Mouse (Mus musculus) c-Kit-negative CD71-positive TER-119-positive erythroid progenitor cells, embryonic 14.5 days (primary cell): ENCODE measurements around the gene Kazald1.

ENCODE experiments used
- DNase-seq: peaks from one replicate; pipeline ENCODE4 v3.0.0-alpha.2; 2013; ENCODE audit warnings: low read depth, low spot score

Gene Kazald1

GRCm38 (mm10) chr19:45047935-45048643 is 27.0 kb upstream of the Kazald1 start:
- no peak for DNase-seq

DNA sequence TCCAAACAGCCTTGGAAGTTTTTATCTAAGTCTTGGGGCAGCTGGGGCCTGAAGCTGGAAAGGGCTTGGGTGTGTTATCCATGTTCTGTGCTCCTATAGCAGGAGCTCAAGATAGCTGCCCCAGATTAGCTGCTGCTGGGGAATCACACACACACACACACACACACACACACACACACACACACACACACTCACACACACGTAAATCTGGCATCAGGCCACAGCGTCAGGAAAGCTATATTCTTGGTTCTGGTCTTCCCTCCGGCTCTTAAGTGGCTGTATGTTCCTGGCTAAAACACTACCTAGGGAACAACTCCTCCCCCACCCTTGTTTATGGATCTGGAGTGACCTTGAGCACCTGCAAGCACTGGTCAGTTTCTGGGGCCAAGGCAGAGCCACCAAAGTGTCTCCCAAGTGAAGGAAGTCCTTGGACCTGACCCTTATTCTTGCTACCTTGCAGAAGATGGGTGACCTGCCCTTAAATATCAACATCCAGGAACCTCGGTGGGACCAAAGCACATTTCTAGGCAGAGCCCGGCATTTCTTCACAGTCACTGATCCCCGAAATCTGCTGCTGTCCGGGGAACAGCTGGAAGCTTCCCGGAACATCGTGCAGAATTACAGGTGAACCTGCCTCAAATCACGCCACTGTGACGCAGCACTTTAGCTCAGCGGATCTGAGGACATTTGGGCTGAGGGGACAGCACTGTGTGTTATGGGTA is 26.2 kb upstream of the Kazald1 start:
- no peak for DNase-seq

- DNase-seq, result no peak
These were observed 25.5 kb upstream of the Kazald1 start for GRCm38 (mm10) chr19:45049523-45049922.

GRCm38 (mm10) chr19:45053451-45053850 is 21.6 kb upstream of the Kazald1 start:
- DNase-seq, result no peak

- no peak for DNase-seq
These were observed 19.9 kb upstream of the Kazald1 start for GRCm38 (mm10) chr19:45054892-45055690.

- DNase-seq, result no peak
These were observed 18.7 kb upstream of the Kazald1 start for GRCm38 (mm10) chr19:45056364-45056763.

DNA sequence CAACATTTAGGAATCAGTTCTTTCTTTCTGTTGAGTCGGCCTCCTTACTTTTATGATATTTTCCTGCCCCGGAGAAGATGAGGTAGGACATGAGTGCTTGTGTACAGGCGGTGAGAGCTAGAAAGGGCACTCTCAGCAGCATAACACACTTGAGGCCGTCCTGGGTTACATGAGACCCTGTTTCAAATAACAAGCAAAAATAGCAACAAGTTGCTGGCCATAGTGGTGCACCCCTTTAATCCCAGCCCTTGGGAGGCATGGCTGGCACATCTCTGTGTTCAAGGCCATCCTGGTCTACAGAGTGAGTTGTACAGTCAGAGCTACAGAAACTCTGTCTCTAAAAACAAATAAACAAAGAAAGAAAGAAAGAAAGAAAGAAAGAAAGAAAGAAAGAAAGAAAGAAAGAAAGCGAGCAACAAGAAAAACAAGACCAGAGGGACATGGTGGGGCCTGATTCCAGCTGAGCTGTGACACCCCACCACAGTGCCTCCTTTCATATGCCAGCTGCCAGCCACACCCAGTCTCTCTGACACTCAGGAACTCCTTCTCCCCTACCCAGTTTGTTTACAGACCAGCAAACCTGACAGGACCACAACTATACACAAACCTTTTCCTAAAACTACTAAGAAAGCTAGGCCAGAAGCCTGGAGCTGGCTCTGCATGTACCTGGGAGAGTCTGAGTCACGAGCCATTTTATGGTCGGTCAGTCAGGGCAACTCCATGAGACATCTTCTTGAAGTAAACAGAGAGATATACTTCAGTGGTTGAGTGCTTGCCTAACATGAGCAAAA is 17.9 kb upstream of the Kazald1 start:
- DNase-seq, result no peak

DNA sequence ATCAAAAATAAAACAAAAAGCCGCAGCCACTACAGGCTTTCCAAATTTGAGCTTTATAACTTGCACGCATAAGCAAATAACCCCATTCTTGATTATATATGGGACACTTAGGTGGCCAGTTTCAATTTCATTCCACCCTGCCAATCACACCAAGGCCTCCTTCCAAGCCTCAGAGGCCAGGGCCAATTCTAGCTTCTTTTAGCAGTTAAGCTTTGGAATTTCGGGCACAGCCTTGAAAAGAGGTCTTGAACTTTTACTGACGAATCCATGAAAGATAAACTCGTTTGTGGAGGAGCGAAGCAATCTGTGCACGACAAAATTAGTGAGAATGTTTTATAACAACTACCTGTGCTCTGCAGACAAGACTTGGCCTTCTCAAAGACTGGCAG is 17.3 kb upstream of the Kazald1 start:
- no peak for DNase-seq

GRCm38 (mm10) chr19:45058113-45058839 is 16.8 kb upstream of the Kazald1 start:
- peak; percentile 94 for DNase-seq

- DNase-seq, result no peak
These were observed 16.2 kb upstream of the Kazald1 start for GRCm38 (mm10) chr19:45058841-45059240.

- DNase-seq, result no peak
These were observed 11.3 kb upstream of the Kazald1 start for GRCm38 (mm10) chr19:45063565-45064292.

- no peak for DNase-seq
These were observed 9.8 kb upstream of the Kazald1 start for GRCm38 (mm10) chr19:45065226-45065625.

- DNase-seq, result no peak
These were observed 7.9 kb upstream of the Kazald1 start for GRCm38 (mm10) chr19:45067170-45067569.

- no peak for DNase-seq
These were observed 7.1 kb upstream of the Kazald1 start for GRCm38 (mm10) chr19:45067758-45068510.

DNA sequence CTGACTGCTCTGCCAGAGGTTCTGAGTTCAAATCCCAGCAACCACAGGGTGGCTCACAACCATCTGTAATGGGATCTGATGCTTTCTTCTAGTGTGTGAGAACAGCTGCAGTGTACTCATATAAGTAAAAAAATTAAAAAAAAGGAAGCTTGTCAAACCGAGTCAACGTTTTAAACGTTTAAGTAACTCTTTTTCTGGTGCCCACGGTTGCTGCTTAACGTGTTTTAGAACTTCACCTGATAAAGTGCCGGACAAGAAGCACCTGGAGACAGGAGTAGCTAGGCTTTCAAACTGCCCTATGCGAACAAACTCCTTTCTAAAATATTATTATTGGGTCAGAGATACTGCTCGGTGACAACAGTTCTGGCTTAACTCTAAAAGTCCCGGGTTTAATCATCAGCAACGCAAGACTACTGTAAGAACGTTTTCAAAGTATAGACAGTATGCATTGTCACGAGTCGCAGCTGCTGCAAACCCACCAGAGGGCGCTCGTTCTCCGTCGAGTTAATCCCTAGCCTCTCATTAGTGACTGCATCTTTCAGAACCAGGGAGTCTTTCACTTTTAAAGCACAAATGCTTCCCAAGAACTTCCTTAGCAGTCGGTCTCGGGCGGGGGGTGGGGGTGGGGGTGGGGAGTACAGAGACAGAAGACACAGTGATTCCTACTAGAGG is 1.0 kb upstream of the Kazald1 start:
- DNase-seq, result peak; percentile 79

DNA sequence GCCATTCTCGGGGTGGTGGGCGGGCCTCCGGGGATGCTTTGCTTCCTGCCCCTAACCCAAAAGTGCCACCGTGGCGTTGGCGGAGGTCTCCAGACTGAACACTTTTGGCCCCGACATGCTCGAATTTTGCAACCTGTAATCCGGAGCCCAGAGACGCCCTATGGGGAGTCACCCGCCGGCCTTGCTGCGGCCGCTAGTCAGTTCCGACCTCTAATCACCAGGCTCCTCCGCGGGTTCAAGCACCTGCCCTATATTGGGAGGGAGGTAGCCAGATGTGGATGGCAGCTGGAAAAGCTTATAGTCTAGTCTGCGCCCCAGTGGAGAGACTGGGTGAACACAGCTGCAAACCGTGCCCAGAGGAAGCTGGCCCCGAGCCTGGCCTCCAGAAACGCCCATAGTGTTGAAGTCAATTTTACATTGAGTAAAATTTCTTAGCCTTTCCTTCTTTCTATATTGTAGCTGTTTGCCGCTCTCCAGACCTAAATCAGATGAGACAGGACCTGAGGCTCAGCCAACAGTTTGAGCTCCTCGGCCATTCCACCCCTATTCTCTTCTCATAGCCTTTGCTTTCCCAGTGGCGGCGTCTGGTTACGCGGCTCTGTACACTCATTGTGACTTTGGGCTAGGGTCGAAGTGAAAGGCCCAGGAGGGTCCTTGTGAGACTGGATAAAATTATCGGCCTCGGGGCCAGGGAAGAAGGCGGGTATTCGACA is 438 bp downstream of the Kazald1 start:
- no peak for DNase-seq

DNA sequence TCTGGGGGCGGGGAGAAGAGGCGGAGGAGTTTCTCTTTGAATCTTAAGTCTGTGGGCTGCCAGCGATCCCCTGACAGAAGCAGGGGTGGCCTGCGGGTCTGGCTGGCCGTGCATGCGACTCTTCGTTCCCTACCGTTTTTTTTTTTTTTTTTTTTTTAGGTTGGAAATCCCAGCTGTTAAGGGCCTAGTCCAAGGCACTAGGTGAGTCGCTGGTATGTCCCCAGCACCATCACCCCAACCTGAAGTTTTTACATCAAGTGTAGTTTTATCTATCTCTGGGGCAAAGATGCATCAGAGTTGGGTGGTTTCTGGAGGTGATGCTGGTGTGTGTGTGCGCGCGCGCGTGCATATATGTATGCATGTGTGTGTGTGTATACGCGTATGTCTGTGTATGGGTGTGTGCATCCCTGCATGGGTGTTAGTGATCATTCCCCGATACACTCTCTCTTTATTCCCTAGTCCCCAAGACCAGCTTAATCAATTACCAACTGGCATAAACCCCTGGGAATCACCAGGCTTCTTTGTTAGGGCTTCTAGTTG is 1.1 kb downstream of the Kazald1 start:
- DNase-seq, result no peak
